Mouse (Mus musculus) neural tube, embryonic 15.5 days (tissue): ENCODE data around the gene Emc7. TPM values are rescaled to one million over a fixed set of nuclear protein-coding genes. Genes with fewer than 3 reads are reported as not detected.
"Not testable (repeated sequence)": the region's sequence is repeated elsewhere in the genome, so short reads cannot be mapped to it uniquely, and the experiment has no call there.

Experiments
- ATAC-seq: fragments of 200-750 bp; cut with Nextera tagmentation; 2 replicates; pipeline ENCODE4 v1.8.0; 2017; ENCODE audit warnings: mild to moderate bottlenecking, moderate TSS enrichment, moderate library complexity; ENCODE audit not compliant: low FRiP score
- H3K27ac ChIP-seq: fragments of 300-500 bp; sonication (generic); replicated peaks from 2 replicates; pipeline ENCODE4 v1.5.1; 2015; ENCODE audit warnings: mild to moderate bottlenecking, inconsistent platforms
- H3K27me3 ChIP-seq: fragments of 300-500 bp; sonication (generic); replicated peaks from 2 replicates; pipeline ENCODE4 v1.6.1; 2015; ENCODE audit warnings: inconsistent platforms
- H3K36me3 ChIP-seq: fragments of 300-500 bp; sonication (generic); 2 replicates; pipeline ENCODE4 v1.6.1; 2015; ENCODE audit warnings: inconsistent platforms
- H3K4me1 ChIP-seq: fragments of 300-500 bp; sonication (generic); 2 replicates; pipeline ENCODE4 v1.6.1; 2015; ENCODE audit warnings: inconsistent platforms
- H3K4me2 ChIP-seq: fragments of 300-500 bp; sonication (generic); 2 replicates; pipeline ENCODE4 v1.6.1; 2015; ENCODE audit warnings: inconsistent platforms, mild to moderate bottlenecking, moderate library complexity
- H3K4me3 ChIP-seq: fragments of 300-500 bp; sonication (generic); replicated peaks from 2 replicates; pipeline ENCODE4 v1.5.1; 2015; ENCODE audit warnings: mild to moderate bottlenecking, inconsistent platforms
- H3K9ac ChIP-seq: fragments of 300-500 bp; sonication (generic); replicated peaks from 2 replicates; pipeline ENCODE4 v1.6.1; 2015; ENCODE audit warnings: mild to moderate bottlenecking, inconsistent platforms
- H3K9me3 ChIP-seq: fragments of 300-500 bp; sonication (generic); replicated peaks from 2 replicates; pipeline ENCODE4 v1.6.1; 2016; ENCODE audit warnings: inconsistent platforms
- WGBS: fragments of 180-500 bp; shearing (Covaris S2); methylation state at CpG from one replicate; pipeline ENCODE4 v1.1.7; 2015; ENCODE audit warnings: mixed read lengths; 5-methylcytosine and 5-hydroxymethylcytosine counted together
- polyA plus RNA-seq: library from polyadenylated mRNA; unstranded; fragments of >200 nt; fragmentation: Nextera tagmentation; extraction: Ambion mirVana; gene quantifications from 2 replicates; pipeline ENCODE4 v1.2.1, GENCODE M21; 2015

Emc7 gene
- polyA plus RNA-seq, 1 experiment from 2014 or later: 24.5 TPM

DNA sequence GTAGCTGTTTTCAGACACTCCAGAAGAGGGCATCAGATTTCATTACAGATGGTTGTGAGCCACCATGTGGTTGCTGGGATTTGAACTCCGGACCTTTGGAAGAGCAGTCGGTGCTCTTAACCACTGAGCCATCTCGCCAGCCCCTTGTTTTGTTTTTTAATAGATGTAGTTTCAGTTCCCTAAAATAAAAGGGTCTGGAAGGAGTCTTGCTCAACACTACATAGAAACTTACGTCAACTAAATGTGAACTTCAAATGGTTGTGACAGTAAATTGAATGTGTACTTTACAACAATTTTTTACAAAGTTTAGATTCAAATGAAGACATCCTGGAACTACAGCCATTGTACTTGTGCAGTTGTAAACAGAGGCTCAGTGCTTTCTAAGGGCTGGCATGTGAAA is 6.8 kb upstream of the Emc7 start:
- 81% methylated on average over 4 of the region's 4 CpGs for WGBS
- not testable (repeated sequence) for H3K36me3 ChIP-seq, H3K9me3 ChIP-seq, H3K9ac ChIP-seq, H3K27ac ChIP-seq, H3K4me3 ChIP-seq, H3K4me2 ChIP-seq, H3K4me1 ChIP-seq, ATAC-seq, H3K27me3 ChIP-seq

DNA sequence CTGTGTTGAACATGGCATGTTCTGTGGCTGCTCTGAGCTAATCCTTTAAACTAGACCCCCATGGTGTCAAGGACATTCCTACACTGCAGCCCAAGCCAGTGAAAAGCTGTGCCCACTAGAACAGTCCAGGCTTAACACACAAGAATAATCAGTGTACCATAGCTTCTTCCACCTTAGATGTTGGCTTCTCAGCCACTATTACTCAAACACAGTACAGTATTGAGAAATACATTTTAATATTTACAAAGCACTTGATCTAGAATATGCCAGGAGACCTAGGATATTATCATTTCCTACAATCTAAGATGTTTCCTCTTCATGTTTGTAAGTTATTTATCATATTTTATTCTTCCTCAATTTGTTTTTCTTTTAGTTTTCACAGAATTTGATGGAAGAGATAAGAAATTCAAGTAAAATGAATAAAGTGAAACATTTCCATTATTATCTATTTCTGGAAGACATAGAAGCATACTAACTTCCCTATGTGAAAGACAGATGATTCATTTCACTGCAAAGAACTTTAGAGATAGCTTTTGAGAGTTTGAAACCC is 6.2 kb upstream of the Emc7 start:
- H3K36me3 ChIP-seq: no peaks in the 10 kb centered on the region
- H3K4me2 ChIP-seq: no peak overlapping the region
- no peaks in the 10 kb centered on the region for H3K9me3 ChIP-seq
- no peaks in the 10 kb centered on the region for H3K4me1 ChIP-seq
- no peak overlapping the region for H3K9ac ChIP-seq
- ATAC-seq: no peak
- H3K27ac ChIP-seq: no peak overlapping the region
- no peaks in the 10 kb centered on the region for H3K27me3 ChIP-seq
- H3K4me3 ChIP-seq: no peak overlapping the region

DNA sequence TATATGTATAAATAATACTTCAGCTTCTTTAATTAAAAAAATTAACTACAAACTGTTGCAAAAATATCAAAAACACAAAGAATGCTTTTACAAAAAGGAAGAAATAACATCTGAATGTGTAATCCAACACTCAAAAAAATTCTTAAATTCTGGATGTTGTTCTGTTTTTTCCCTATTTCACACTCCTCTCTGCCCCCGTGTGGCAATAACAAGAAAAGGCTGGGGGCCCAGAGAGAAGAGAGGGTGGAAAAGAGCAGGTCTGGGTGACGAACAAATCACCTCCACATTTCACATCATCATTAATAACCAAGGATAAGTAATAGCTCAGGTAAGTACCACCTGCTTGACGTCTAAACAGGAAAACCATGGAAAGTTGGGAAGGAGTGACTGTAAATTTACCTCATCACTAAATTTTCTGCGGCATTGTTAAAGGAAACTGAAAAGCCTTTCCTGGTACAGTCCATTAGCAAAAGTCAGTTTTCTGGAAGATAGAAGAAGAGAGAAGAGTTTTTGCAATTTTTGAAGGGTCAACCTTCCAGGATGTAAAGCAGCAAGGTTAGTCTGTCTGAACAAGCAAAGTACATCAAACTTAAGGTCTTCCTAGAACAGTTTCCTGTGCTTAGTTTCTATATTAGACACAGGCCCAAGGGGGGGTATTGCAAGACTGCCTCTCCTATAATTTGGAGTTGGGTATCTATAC is 5.0 kb upstream of the Emc7 start:
- H3K4me2 ChIP-seq: no peak overlapping the region
- ATAC-seq: no peak
- no peaks in the 10 kb centered on the region for H3K36me3 ChIP-seq
- no peak overlapping the region for H3K9ac ChIP-seq
- H3K4me3 ChIP-seq: no peak overlapping the region
- WGBS: 34% methylated on average over 4 of the region's 4 CpGs
- no peaks in the 10 kb centered on the region for H3K9me3 ChIP-seq
- H3K4me1 ChIP-seq: peaks cover 5% of the 10 kb centered on the region
- no peaks in the 10 kb centered on the region for H3K27me3 ChIP-seq
- H3K27ac ChIP-seq: no peak overlapping the region

DNA sequence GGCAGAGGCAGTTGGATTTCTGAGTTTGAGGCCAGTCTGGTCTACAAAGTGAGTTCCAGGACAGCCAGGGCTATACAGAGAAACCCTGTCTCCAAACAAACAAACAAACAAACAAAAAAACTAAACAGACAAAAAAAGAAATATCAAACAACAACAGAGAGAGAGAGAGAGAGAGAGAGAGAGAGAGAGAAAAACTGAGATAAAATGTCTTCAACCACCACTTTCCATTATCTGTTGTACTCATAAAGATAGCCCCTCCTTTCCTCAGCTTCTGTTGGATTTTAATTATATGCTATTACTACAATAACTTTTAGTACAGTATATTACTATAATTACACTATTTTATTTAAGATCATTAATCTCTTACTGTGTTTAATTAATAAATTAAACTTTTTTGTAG is 2.3 kb upstream of the Emc7 start:
- H3K27ac ChIP-seq, H3K36me3 ChIP-seq, H3K4me2 ChIP-seq, H3K9ac ChIP-seq, ATAC-seq, H3K9me3 ChIP-seq, H3K27me3 ChIP-seq, H3K4me3 ChIP-seq: not testable (repeated sequence)
- peaks cover 21% of the 10 kb centered on the region for H3K4me1 ChIP-seq

DNA sequence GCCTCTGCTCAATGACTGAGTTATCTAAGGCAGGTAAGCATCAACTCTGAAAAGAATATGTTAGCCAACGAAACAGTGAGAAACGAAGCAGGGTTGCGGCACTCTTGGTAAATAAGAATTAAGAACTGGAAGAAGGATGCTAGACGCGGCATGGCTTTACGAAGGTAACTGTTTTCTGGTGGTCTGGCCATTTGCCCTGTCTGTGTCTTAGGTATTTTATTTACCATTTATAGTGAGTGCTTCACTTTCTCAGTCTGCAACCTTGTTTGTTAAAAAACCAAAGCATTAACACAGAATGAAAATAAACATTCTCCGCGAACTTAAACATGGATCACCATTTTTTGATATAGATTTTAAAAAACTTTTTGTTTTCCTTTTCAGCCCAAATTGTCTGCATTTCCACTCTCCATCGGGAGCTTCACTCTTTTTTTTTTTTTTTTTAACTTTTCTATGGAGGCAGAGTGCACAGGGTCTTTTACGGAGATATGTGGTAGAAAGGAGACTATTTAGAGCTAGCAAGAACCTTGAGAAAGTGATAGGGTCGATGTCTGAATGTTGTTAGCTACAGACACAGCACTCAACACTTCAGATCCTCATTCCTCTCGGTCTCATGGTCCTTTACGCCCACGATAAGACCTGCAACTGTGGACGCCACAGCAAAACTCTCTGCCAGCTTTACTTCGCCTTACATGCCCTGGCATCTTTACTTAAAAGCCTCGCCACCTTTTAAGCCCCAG is 504 bp upstream of the Emc7 start:
- no peaks in the 10 kb centered on the region for H3K27me3 ChIP-seq
- ATAC-seq: peak; percentile 84
- 31% methylated on average over 17 of the region's 17 CpGs for WGBS

DNA sequence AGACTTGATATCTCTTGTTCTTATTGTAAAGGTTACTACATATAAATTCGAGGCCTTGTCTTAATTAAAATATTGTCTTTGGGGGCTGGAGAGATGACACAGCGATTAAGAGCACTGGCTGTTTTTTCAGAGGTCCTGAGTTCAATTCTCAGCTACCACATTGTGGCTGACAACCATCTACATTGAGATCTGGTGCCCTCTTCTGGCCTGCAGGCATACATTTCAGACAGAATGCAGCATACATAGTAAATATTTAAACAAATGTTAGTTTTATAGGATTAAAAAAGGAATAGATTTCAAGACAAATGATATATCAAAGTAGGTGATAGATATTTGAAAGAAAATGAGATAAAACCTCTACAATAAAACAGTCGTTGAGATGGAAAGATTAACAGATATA is 5.8 kb downstream of the Emc7 start:
- Histone ChIP-seq H3K36me3 (peaks cover 29% of the 10 kb centered on the region), H3K27me3 (no peaks in the 10 kb centered on the region), H3K4me2 (no peak overlapping the region), H3K27ac (no peak overlapping the region), H3K4me1 (peaks cover 20% of the 10 kb centered on the region), H3K9ac (no peak overlapping the region), H3K9me3 (no peaks in the 10 kb centered on the region), H3K4me3 (no peak overlapping the region)
- WGBS: 94% methylated on average over 3 of the region's 3 CpGs
- no peak for ATAC-seq

More for the DNA sequence above, 504 bp upstream of the Emc7 start:
- peak overlapping the region; percentile 70 for H3K9ac ChIP-seq
- no peaks in the 10 kb centered on the region for H3K9me3 ChIP-seq
- H3K4me3 ChIP-seq: peak overlapping the region; percentile 89
- H3K27ac ChIP-seq: peak overlapping the region; percentile 88
- peak overlapping the region; percentile 80 for H3K4me2 ChIP-seq
- peaks cover 26% of the 10 kb centered on the region for H3K4me1 ChIP-seq
- no peaks in the 10 kb centered on the region for H3K36me3 ChIP-seq

DNA sequence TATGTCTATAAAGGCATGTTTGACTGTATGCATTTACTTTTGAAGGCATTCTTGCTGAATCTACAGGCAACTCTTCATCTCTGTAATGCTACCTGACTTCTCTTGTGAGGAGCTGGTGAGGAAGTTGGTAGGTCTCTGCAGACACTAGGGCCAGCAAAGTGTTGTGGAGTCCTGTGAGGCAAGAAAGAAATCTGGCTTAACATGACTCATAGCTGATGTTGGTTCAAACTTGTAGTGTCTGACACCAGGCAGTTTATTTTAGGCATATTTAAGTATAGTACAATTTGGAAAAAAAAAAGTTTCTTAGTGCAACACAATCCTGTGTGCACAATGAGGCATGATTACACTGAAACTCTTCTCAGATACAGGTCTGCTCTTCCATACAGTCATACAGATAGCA is 14.7 kb downstream of the Emc7 start:
- Histone ChIP-seq H3K27me3 (no peaks in the 10 kb centered on the region), H3K9me3 (no peaks in the 10 kb centered on the region), H3K4me1 (no peaks in the 10 kb centered on the region)

DNA sequence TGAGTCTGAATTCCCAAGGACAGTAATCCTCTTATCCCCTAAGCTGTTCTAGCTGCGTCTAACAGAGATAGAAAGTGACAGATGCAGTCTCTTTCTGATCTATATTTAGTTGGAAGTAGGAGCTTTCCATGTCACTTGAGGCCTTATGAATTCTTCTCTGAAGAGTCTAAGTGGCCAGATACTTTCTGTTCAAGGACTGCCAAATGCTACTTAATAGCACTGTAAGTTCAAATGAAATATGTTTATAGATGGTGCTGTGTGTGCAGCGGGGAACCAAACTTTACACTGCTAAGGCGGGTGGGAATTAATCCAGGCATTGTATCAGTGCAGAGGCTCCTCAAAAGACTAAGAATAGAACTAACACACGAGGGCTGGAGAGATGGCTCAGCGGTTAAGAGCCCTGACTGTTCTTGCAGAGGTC is 16.2 kb downstream of the Emc7 start:
- Histone ChIP-seq H3K27me3 (no peaks in the 10 kb centered on the region), H3K27ac (no peak overlapping the region), H3K4me3 (no peak overlapping the region), H3K4me1 (no peaks in the 10 kb centered on the region), H3K4me2 (no peak overlapping the region), H3K36me3 (peaks cover 37% of the 10 kb centered on the region), H3K9me3 (no peaks in the 10 kb centered on the region), H3K9ac (no peak overlapping the region)
- no peak for ATAC-seq
- 84% methylated on average over 5 of the region's 5 CpGs for WGBS

More for the DNA sequence above, 14.7 kb downstream of the Emc7 start:
- Histone ChIP-seq H3K27ac (no peak overlapping the region), H3K4me2 (no peak overlapping the region), H3K4me3 (no peak overlapping the region), H3K9ac (no peak overlapping the region), H3K36me3 (peaks cover 46% of the 10 kb centered on the region)
- ATAC-seq: no peak

DNA sequence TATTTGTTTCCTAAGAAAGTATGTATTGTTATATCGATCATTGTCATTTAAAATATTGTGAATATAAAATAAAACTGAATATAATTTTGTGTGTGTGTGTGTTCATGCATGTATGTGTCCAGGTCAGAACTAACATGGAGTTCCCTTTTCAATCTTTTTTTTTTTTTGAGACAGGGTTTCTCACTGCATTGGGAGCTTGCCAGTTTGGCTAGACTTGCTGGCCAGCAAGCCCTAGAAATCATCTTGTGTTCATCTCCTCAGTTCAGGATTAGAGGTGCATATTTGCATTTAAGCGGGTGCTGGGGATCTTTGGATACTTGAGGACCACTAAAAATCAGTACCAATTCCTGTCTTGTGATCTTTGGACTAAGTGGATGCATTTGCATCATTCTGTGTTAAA is 17.3 kb downstream of the Emc7 start:
- no peak overlapping the region for H3K9ac ChIP-seq
- no peak overlapping the region for H3K27ac ChIP-seq
- 97% methylated on average over 2 of the region's 2 CpGs for WGBS
- no peaks in the 10 kb centered on the region for H3K27me3 ChIP-seq
- H3K4me1 ChIP-seq: no peaks in the 10 kb centered on the region
- H3K4me2 ChIP-seq: no peak overlapping the region
- H3K4me3 ChIP-seq: no peak overlapping the region
- no peaks in the 10 kb centered on the region for H3K9me3 ChIP-seq
- ATAC-seq: no peak
- H3K36me3 ChIP-seq: peaks cover 27% of the 10 kb centered on the region

DNA sequence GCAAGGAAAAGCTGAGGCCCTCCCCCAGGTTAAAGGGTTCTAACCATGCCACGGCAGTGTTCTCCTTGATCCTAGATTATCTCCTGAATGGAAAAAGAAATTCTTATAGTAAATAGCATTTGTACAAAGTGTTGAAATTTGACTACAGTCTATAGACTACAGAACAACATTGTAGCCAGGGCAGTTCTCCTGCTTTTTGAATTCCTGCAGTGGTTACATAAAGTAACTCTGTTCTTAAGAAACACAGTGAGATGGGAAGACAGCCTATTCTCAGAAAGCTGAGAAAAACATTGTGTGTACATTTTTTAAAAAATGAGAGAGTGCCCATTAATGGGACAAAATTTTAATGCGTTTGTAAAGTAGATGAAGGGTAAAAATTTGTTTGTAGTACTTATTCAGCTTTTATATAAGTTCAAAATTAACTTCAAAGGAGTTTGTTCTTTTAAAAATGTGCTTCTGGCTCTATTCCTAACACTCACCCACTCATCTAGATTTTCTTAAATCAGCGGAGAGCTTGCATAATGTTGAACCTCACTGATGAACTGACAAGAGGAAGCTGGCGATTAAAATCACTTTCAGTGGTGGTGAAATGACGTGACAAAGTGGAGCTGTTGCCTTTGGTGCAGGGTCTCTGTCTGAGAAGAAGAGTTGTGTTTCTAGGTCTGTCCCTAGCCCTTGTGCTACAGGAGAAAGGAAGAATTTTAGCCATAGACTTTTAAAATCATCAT is 20.4 kb downstream of the Emc7 start:
- no peak overlapping the region for H3K4me2 ChIP-seq
- H3K9ac ChIP-seq: no peak overlapping the region
- 86% methylated on average over 5 of the region's 5 CpGs for WGBS
- H3K4me1 ChIP-seq: no peaks in the 10 kb centered on the region
- no peak for ATAC-seq
- H3K36me3 ChIP-seq: no peaks in the 10 kb centered on the region; the same call in 1 of the 2 replicates
- no peak overlapping the region for H3K27ac ChIP-seq
- H3K27me3 ChIP-seq: no peaks in the 10 kb centered on the region
- H3K4me3 ChIP-seq: no peak overlapping the region
- no peaks in the 10 kb centered on the region for H3K9me3 ChIP-seq

DNA sequence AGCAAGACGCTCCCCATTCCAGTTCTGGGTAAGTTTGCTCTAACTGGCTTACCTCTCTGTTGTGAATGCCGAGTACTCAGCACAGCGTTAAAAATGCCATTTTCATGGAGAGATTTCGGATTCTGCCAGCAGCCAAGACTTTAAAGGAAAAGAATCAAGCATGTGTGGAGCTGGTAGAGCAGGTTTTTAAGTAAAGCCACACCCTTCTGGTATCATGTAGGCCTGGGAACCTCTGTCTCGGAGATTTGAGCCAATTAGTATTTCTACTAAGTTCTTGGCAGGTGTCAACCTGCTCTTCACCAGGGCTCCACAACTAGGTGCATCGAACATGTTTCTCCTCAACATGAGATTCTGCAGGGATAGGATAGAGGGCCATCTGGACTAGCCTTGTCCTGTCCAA is 21.8 kb downstream of the Emc7 start:
- Histone ChIP-seq H3K4me3 (no peak overlapping the region), H3K4me1 (no peaks in the 10 kb centered on the region), H3K9ac (no peak overlapping the region), H3K27ac (no peak overlapping the region), H3K9me3 (no peaks in the 10 kb centered on the region), H3K4me2 (no peak overlapping the region), H3K27me3 (no peaks in the 10 kb centered on the region), H3K36me3 (no peaks in the 10 kb centered on the region)
- ATAC-seq: no peak
- 87% methylated on average over 6 of the region's 6 CpGs for WGBS

DNA sequence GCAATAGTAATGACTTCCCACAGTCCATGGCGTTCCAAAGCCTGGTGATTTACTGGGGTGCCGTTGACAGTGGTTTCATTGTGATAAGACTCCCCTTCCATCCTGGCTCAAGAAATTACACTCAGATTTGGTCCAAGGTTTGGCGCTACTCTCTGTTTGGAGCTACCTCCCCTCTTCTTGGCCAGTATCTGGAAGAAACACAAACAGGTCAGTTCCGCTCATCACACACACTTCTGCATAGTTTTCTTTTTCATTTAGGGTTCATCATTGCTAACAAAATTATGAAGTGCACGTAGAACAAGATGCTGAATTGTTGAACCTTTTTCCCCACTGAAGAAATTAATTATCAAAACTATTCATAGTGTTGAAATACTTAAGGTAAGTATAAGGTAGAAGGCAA is 25.9 kb downstream of the Emc7 start, which contains the start of gene Chrm5:
TSS of gene Chrm5 (minus strand) at position 101 of the 400 bp plus-strand sequence.
- ATAC-seq: no peak

More for the DNA sequence above, 25.9 kb downstream of the Emc7 start, which contains the start of gene Chrm5:
- H3K4me3 ChIP-seq: no peak within 1 kb of the TSS
- H3K36me3 ChIP-seq: no peaks in the 10 kb centered on the region
- WGBS: 92% methylated on average over 5 of the region's 5 CpGs
- H3K4me2 ChIP-seq: no peak within 1 kb of the TSS
- H3K9ac ChIP-seq: no peak within 1 kb of the TSS
- no peaks in the 10 kb centered on the region for H3K4me1 ChIP-seq
- no peak within 1 kb of the TSS for H3K27ac ChIP-seq
- H3K9me3 ChIP-seq: no peaks in the 10 kb centered on the region
- no peaks in the 10 kb centered on the region for H3K27me3 ChIP-seq
